Mouse (Mus musculus) G1E (cell line): ENCODE data around the gene Filip1.

Source experiments
- CTCF ChIP-seq: IDR thresholded peaks from 2 replicates; pipeline ENCODE4 v1.5.1; 2012; ENCODE audit warnings: low read depth, low read length, inconsistent platforms, mixed read lengths
- GATA1 ChIP-seq: IDR thresholded peaks from 2 replicates; pipeline ENCODE4 v1.6.1; 2012; ENCODE audit warnings: borderline replicate concordance, low read length, inconsistent platforms, mixed read lengths

DNA sequence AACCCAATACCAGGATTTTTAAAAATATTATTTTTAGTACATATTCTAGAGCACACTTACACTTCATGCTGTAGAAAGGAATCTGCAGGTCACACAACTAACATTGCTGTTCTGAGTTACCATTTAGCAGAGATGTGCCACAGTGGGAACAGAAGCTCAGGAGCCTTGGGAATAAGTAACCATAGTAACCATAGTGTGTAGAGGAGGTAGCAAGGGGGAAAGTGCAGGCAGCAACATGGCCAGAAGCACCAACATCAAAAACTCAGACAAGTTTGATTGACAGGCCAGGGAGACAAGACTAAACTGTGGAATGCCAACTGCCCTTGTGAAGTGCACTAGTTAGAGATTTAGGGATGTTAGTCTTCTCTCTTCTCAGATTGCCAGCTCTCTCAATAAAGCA is 170.6 kb downstream of the Filip1 start:
- no peak for TF ChIP-seq CTCF
- TF ChIP-seq GATA1 = no peak
